Mouse (Mus musculus) stomach, embryonic 16.5 days (tissue): ENCODE data around the gene Slc9a8. TPM values are rescaled to one million over a fixed set of nuclear protein-coding genes. Genes with fewer than 3 reads are reported as not detected.

Source experiments
- ATAC-seq: fragments of 200-750 bp; cut with Nextera tagmentation; 2 replicates; pipeline ENCODE4 v1.8.0; 2017; ENCODE audit warnings: moderate number of reproducible peaks, moderate TSS enrichment; ENCODE audit not compliant: insufficient read depth, low FRiP score
- H3K27ac ChIP-seq: fragments of 300-500 bp; sonication (generic); 2 replicates; pipeline ENCODE4 v1.5.1; 2014; ENCODE audit warnings: low read length
- H3K27me3 ChIP-seq: fragments of 300-500 bp; sonication (generic); 2 replicates; pipeline ENCODE4 v1.6.1; 2014; ENCODE audit warnings: low read length, control low read depth, mixed read lengths; ENCODE audit not compliant: control insufficient read depth, insufficient read depth
- H3K36me3 ChIP-seq: fragments of 300-500 bp; sonication (generic); 2 replicates; pipeline ENCODE4 v1.6.1; 2014; ENCODE audit warnings: low read length; ENCODE audit not compliant: control insufficient read depth, insufficient read depth
- H3K4me1 ChIP-seq: fragments of 300-500 bp; sonication (generic); 2 replicates; pipeline ENCODE4 v1.6.1; 2014; ENCODE audit warnings: low read length, control low read depth, mixed read lengths; ENCODE audit not compliant: control insufficient read depth, insufficient read depth
- H3K4me2 ChIP-seq: fragments of 300-500 bp; sonication (generic); 2 replicates; pipeline ENCODE4 v1.6.1; 2014; ENCODE audit warnings: low read depth, low read length, mixed read lengths
- H3K4me3 ChIP-seq: fragments of 300-500 bp; sonication (generic); replicated peaks from 2 replicates; pipeline ENCODE4 v1.5.1; 2014; ENCODE audit warnings: mild to moderate bottlenecking, low read length
- H3K9ac ChIP-seq: fragments of 300-500 bp; sonication (generic); 2 replicates; pipeline ENCODE4 v1.6.1; 2014; ENCODE audit warnings: low read length
- H3K9me3 ChIP-seq: fragments of 300-500 bp; sonication (generic); replicated peaks from 2 replicates; pipeline ENCODE4 v1.6.1; 2016; ENCODE audit warnings: low read length, control low read depth; ENCODE audit not compliant: control insufficient read depth
- WGBS: fragments of 180-500 bp; shearing (Covaris S2); extraction: QIAGEN DNeasy Blood & Tissue Kit; methylation state at CpG from one replicate; pipeline ENCODE4 v1.1.7; 2014; 5-methylcytosine and 5-hydroxymethylcytosine counted together
- polyA plus RNA-seq: library from polyadenylated mRNA; unstranded; fragments of >200 nt; fragmentation: Nextera tagmentation; extraction: Ambion mirVana; gene quantifications from 2 replicates; pipeline ENCODE4 v1.2.1, GENCODE M21; 2015

Gene Slc9a8
- polyA plus RNA-seq, 1 experiment from 2014 or later: 21.5 TPM

DNA sequence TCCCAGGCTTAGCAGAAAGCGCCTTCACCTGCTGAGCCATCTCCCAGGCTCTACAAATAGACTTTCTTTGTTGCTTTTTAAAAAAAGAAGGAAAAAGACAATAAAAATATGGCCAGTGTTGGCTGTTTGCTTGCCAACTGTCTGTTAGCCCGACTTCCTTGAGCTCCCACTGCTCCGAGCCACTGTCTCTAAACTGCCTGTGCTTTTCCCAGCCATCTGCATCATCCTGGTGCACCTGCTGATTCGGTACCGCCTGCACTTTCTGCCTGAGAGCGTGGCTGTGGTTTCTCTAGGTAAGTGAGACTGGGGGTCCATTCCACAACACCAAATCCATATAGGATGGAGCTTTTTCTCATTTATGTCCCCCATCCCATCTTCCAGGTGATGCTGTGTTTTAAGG is 13.1 kb downstream of the Slc9a8 start:
- no peak overlapping the region for H3K4me3 ChIP-seq
- H3K36me3 ChIP-seq: 0 out of 2 replicates have a peak, but pooled peaks cover 8% of the 10 kb centered on the region
- H3K27me3 ChIP-seq: no peaks in the 10 kb centered on the region
- peaks cover 7% of the 10 kb centered on the region; the same call in 1 of the 2 replicates for H3K4me1 ChIP-seq
- no peak overlapping the region for H3K4me2 ChIP-seq
- no peaks in the 10 kb centered on the region for H3K9me3 ChIP-seq
- H3K9ac ChIP-seq: no peak overlapping the region
- no peak for ATAC-seq
- no peak overlapping the region for H3K27ac ChIP-seq
- WGBS: 93% methylated on average over 6 of the region's 6 CpGs

DNA sequence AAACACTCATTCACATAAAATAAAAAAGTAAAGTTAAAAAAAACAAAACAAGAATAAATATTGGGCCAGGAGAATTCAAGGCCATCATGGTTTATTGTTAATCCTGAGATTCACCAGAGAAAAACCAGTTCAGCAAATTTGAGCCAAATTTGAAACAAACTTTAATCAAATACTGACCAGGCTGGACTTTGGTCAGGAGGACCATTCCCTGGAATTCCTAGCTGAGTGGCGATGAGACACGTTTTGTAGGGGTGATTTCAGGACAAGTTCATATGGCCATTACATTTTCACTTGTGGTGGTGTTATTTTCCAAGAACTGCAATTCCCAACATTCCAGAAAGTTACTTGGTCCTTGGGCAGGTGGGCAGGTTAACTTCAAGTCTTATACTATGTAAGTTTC is 14.1 kb downstream of the Slc9a8 start:
- Histone ChIP-seq H3K27ac (no peak overlapping the region), H3K4me3 (no peak overlapping the region), H3K36me3 (0 out of 2 replicates have a peak, but pooled peaks cover 8% of the 10 kb centered on the region), H3K4me2 (no peak overlapping the region), H3K4me1 (peaks cover 7% of the 10 kb centered on the region; the same call in 1 of the 2 replicates), H3K9me3 (no peaks in the 10 kb centered on the region), H3K9ac (no peak overlapping the region), H3K27me3 (no peaks in the 10 kb centered on the region)
- 95% methylated on average over 2 of the region's 2 CpGs for WGBS
- ATAC-seq: no peak

DNA sequence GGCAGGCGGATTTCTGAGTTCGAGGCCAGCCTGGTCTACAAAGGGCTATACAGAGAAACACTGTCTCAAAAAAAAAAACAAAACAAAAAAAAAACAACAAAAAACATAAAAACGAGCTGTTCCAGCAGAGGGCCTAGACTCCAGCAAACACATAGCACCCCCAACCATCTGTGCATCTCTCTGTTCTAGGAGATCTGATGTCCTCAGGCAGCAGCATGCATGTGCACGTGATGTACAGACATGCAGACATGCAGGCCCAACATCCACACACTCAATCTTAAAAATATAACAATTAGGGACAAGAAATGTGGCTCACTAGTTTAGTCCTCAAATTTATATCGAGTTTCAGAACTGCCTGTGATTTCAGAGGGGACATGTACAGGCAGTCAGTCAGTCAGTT is 14.9 kb downstream of the Slc9a8 start:
- 0 out of 2 replicates have a peak, but pooled peaks cover 11% of the 10 kb centered on the region for H3K36me3 ChIP-seq
- 93% methylated on average over 5 of the region's 5 CpGs for WGBS
- no peak overlapping the region for H3K9ac ChIP-seq
- no peak overlapping the region for H3K27ac ChIP-seq
- ATAC-seq: no peak
- no peak overlapping the region for H3K4me2 ChIP-seq
- no peaks in the 10 kb centered on the region for H3K27me3 ChIP-seq
- H3K4me3 ChIP-seq: no peak overlapping the region
- H3K9me3 ChIP-seq: no peaks in the 10 kb centered on the region
- H3K4me1 ChIP-seq: peaks cover 3% of the 10 kb centered on the region; the same call in 1 of the 2 replicates

- no peak for ATAC-seq
- 93% methylated on average over 3 of the region's 3 CpGs for WGBS
- H3K27me3 ChIP-seq: no peaks in the 10 kb centered on the region
These were observed 17.9 kb downstream of the Slc9a8 start for GRCm38 (mm10) chr2:167439422-167439821.

DNA sequence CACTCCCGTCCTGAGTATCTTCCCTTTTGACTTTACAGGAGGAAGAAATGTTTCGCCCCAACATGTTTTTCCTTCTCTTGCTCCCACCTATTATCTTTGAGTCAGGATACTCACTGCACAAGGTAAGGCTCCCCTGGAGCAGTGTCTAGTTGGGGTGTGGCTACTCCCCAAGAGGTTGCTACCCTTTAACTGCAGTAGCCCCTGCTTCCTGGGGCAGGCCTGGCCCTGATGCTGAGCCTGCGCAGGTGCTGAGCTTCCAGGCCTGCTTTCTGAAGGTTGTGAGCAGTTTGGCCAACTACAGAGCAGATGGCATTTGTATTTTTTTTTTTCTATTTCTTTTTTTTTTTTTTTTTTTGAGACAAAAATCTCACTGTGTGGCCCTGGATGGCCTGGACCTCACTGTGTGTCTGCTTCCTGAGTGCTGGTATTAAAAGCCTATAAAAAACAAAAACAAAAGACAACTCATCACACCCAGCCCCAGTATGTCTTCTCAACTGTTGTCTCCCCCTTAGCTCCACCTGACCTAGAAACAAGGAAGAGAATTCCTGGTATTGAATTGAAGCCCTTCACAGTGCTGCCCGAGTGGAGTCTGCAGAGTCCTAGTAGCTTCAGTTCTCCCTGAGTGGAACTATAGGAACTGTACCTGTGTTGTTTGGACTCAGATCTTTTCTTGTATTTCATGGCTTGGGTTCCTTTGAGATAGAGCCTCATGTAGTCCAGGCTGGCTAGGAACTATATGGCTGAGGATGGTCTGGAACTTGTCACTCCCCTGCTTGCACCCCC is 22.1 kb downstream of the Slc9a8 start:
- H3K4me2 ChIP-seq: no peak overlapping the region
- no peaks in the 10 kb centered on the region for H3K27me3 ChIP-seq
- H3K9me3 ChIP-seq: no peaks in the 10 kb centered on the region
- no peak overlapping the region for H3K9ac ChIP-seq
- no peak overlapping the region for H3K4me3 ChIP-seq
- no peak overlapping the region for H3K27ac ChIP-seq
- ATAC-seq: no peak
- H3K36me3 ChIP-seq: peaks cover 16% of the 10 kb centered on the region; the same call in 1 of the 2 replicates
- 88% methylated on average over 4 of the region's 4 CpGs for WGBS
- H3K4me1 ChIP-seq: no peaks in the 10 kb centered on the region

More at GRCm38 (mm10) chr2:167439422-167439821, 17.9 kb downstream of the Slc9a8 start:
- no peaks in the 10 kb centered on the region for H3K9me3 ChIP-seq
- no peak overlapping the region for H3K27ac ChIP-seq
- no peak overlapping the region for H3K4me3 ChIP-seq
- peaks cover 14% of the 10 kb centered on the region; the same call in 1 of the 2 replicates for H3K36me3 ChIP-seq
- H3K4me2 ChIP-seq: no peak overlapping the region
- no peak overlapping the region for H3K9ac ChIP-seq
- H3K4me1 ChIP-seq: no peaks in the 10 kb centered on the region

DNA sequence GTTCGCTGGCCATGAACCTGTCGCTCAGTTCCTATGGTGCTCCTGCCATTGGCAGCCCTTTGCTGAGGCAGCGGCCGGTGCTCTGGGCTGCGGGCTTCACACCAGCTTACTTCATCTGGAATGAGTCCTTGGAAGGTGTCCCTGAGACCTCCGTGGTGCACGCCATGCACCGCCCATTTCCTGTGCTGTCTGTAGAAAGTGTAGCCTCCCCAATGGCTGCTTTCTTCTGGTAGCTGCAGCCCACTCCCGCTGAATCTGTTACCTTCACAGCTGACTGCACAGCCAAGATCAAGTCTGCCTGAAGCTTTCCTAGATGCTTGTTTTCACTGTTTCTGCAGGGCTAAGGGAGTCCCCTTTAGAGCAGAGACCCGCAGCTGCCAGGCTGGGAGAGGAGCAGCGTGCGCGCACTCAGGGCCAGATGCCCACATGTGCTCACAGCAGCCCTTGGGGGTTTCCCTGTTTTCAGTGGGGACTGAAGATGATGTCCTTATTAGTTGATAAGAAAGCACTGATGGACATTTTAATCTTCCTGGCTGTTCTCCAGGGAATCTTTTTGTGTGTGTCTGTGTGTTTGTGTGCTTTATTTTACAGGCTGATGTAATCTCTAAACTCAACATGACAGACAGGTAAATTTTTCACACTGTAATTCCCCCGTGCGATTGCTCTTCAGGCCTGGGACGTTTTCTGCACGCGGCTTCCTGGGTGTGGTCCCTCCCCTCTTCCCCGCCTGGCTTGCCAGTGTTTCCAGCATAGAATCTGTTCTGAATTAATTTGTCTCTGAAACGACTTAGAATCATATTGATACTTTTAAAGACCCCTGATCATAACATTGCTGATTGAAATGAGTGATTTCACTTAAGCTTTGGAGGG is 24.6 kb downstream of the Slc9a8 start:
- Histone ChIP-seq H3K4me1 (no peaks in the 10 kb centered on the region), H3K27me3 (no peaks in the 10 kb centered on the region), H3K9ac (no peak overlapping the region), H3K27ac (no peak overlapping the region), H3K9me3 (no peaks in the 10 kb centered on the region), H3K36me3 (peaks cover 14% of the 10 kb centered on the region), H3K4me3 (no peak overlapping the region), H3K4me2 (no peak overlapping the region)
- whole genome bisulfite sequencing: 73% methylated on average over 20 of the region's 20 CpGs
- ATAC-seq: no peak

DNA sequence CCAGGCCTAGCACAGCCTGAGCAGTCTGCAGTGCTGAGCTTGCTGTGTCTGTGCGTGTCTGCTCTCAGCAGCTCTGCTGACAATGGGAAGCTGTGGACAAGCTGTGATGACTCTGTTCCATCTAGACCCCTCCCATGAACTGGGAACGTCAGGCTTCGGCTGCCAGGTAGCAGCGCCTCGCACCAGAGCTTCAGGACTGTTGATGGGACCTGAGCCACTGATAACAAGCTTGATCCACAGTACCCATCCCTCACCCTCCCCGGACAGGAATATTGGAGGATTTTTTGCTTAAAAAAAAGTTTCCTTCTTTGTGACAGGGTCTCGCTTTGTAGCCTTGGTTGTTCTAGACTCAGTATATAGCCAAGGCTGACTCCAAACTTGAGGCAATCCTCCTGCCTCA is 25.7 kb downstream of the Slc9a8 start:
- 93% methylated on average over 7 of the region's 7 CpGs for WGBS
- no peaks in the 10 kb centered on the region for H3K27me3 ChIP-seq
- no peaks in the 10 kb centered on the region for H3K9me3 ChIP-seq
- H3K4me3 ChIP-seq: no peak overlapping the region
- H3K9ac ChIP-seq: no peak overlapping the region
- H3K27ac ChIP-seq: no peak overlapping the region
- no peaks in the 10 kb centered on the region for H3K4me1 ChIP-seq
- no peak overlapping the region for H3K4me2 ChIP-seq
- H3K36me3 ChIP-seq: peaks cover 10% of the 10 kb centered on the region
- no peak for ATAC-seq

DNA sequence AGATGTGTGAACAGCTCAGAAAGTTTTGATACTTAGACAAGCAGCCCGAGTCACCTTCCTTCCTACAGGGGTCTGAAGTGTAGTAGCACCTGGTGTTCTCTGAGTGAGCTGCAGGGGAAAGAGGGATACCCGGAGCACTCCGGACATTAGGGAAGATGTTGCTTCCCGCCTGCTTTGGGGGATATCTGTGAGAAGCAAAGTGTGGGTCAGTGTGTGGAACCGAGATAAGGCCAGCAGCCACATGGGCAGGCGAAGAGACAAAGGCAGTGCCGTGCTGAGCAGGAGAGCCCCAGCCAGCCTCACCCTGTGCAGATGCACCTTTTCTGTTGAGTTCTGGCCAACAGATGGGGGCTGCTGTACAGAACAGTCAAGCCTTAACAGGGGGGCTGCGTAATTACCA is 26.1 kb downstream of the Slc9a8 start:
- peaks cover 9% of the 10 kb centered on the region; the same call in 1 of the 2 replicates for H3K36me3 ChIP-seq
- H3K9me3 ChIP-seq: no peaks in the 10 kb centered on the region
- no peak overlapping the region for H3K9ac ChIP-seq
- no peak overlapping the region for H3K4me2 ChIP-seq
- no peak overlapping the region for H3K4me3 ChIP-seq
- H3K27ac ChIP-seq: no peak overlapping the region
- no peak for ATAC-seq
- H3K4me1 ChIP-seq: no peaks in the 10 kb centered on the region
- H3K27me3 ChIP-seq: no peaks in the 10 kb centered on the region
- WGBS: 88% methylated on average over 8 of the region's 8 CpGs
